Mouse (Mus musculus) embryonic facial prominence, embryonic 14.5 days (tissue): ENCODE measurements around the gene Myo7a. TPM values are rescaled to one million over a fixed set of nuclear protein-coding genes. Genes with fewer than 3 reads are reported as not detected.
A peak's percentile ranks its signal among the peaks of the same experiment; 100 is the strongest.

ENCODE experiments used
- ATAC-seq: fragments of 200-750 bp; cut with Nextera tagmentation; 2 replicates; pipeline ENCODE4 v1.8.0; 2017; ENCODE audit warnings: low read depth, moderate number of reproducible peaks, moderate TSS enrichment
- DNase-seq: peaks from one replicate; pipeline ENCODE4 v3.0.0-alpha.2; 2015; ENCODE audit warnings: low spot score
- H3K27ac ChIP-seq: fragments of 300-500 bp; sonication (generic); replicated peaks from 2 replicates; pipeline ENCODE4 v1.5.1; 2014; ENCODE audit warnings: low read depth, mild to moderate bottlenecking, low read length, moderate library complexity
- H3K27me3 ChIP-seq: fragments of 300-500 bp; sonication (generic); replicated peaks from 2 replicates; pipeline ENCODE4 v1.6.1; 2014; ENCODE audit warnings: low read length; ENCODE audit not compliant: control insufficient read depth, insufficient read depth
- H3K36me3 ChIP-seq: fragments of 300-500 bp; sonication (generic); 2 replicates; pipeline ENCODE4 v1.6.1; 2014; ENCODE audit warnings: low read length, mixed read lengths; ENCODE audit not compliant: control insufficient read depth, insufficient read depth
- H3K4me1 ChIP-seq: fragments of 300-500 bp; sonication (generic); 2 replicates; pipeline ENCODE4 v1.6.1; 2014; ENCODE audit warnings: antibody characterized with exemption, low read length; ENCODE audit not compliant: control insufficient read depth, insufficient read depth
- H3K4me2 ChIP-seq: fragments of 300-500 bp; sonication (generic); 2 replicates; pipeline ENCODE4 v1.6.1; 2014; ENCODE audit warnings: low read depth, mild to moderate bottlenecking, low read length, moderate library complexity, mixed read lengths
- H3K4me3 ChIP-seq: fragments of 300-500 bp; sonication (generic); 2 replicates; pipeline ENCODE4 v1.5.1; 2014; ENCODE audit warnings: low read depth, mild to moderate bottlenecking, low read length
- H3K9ac ChIP-seq: fragments of 300-500 bp; sonication (generic); 2 replicates; pipeline ENCODE4 v1.6.1; 2014; ENCODE audit warnings: low read depth, mild to moderate bottlenecking, low read length, moderate library complexity, mixed read lengths
- H3K9me3 ChIP-seq: fragments of 300-500 bp; sonication (generic); 2 replicates; pipeline ENCODE4 v1.6.1; 2016; ENCODE audit warnings: low read length; ENCODE audit not compliant: control insufficient read depth
- WGBS: fragments of 180-500 bp; shearing (Covaris S2); extraction: QIAGEN DNeasy Blood & Tissue Kit; methylation state at CpG from one replicate; pipeline ENCODE4 v1.1.7; 2014; 5-methylcytosine and 5-hydroxymethylcytosine counted together
- polyA plus RNA-seq: library from polyadenylated mRNA; unstranded; fragments of >200 nt; fragmentation: Nextera tagmentation; extraction: Ambion mirVana; gene quantifications from 2 replicates; pipeline ENCODE4 v1.2.1, GENCODE M21; 2014

The Myo7a gene
- polyA plus RNA-seq, 1 experiment from 2014 or later: 9.2 TPM

DNA sequence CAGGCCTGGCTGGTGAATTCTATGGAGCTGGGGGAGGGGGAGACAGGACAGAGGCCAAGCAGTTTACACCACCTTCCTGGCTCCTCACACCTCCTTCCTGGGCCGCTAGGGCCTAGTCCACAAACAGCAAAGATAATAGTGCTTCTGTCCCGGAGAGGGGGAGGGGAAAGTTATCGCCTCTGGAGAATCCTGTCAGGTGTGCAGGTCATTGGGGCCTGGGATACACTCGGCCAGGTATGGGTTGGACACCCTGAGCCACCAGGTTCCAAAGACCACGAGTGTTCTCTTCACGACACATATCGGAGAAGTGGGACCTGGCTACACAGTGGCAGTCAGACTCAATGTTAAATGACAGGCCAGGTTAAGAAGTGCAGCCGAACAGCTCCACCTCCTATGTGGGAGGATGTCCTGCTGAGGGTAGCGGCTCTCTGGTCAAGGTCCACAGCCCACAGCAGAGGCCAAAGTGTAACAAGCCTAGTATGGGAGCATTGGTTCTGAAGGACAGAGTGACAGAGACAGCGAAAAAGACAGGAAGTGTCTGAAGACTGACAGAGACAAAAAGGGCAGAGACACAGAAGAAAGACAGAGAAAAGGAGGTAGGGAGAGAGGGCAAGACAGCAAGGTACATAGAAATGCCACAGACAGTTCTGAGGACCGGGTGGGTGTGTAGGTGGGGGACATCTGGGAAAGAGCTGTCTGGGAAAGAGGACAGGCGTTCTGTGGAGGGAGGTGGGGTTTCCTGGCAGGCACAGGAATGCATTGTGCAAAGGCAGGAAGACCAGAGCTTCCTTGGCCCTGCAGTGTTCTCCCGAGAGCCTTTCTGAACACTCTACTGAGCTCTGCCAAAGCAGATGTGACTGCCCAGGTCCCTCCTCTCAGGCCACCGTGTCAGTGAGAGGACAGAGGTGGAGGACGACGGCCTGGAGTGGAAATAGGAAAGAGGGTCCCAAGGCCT is 14.6 kb downstream of the Myo7a start:
- Histone ChIP-seq H3K36me3 (no peaks in the 10 kb centered on the region), H3K9ac (no peak overlapping the region), H3K4me3 (no peak overlapping the region), H3K4me1 (no peaks in the 10 kb centered on the region), H3K4me2 (no peak overlapping the region), H3K27ac (no peak overlapping the region), H3K27me3 (no peaks in the 10 kb centered on the region), H3K9me3 (no peaks in the 10 kb centered on the region)
- ATAC-seq (no peak), DNase-seq (no peak)
- WGBS: 57% methylated on average over 16 of the region's 16 CpGs

DNA sequence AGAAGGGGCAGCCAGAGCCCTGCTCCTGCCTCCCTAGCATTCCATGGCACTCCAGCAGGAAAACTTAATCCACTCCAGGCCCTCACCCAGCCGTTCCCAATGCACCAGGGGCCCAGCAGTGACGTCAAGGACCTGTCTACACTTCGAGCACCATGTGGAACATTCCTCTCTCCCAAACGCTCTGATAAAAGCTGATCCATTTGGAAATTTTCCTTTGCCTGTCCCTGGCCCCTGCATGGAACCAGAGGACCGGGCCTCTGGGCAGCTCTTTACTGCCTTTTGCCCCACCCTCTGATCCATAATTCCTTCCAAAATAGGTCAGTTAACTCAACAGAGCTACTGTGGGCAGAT is 15.4 kb downstream of the Myo7a start:
- WGBS: 69% methylated on average over 5 of the region's 5 CpGs
- Histone ChIP-seq H3K9ac (no peak overlapping the region), H3K9me3 (no peaks in the 10 kb centered on the region), H3K4me3 (no peak overlapping the region), H3K4me1 (no peaks in the 10 kb centered on the region), H3K36me3 (no peaks in the 10 kb centered on the region), H3K4me2 (no peak overlapping the region), H3K27ac (no peak overlapping the region), H3K27me3 (no peaks in the 10 kb centered on the region)
- DNase-seq: no peak
- no peak for ATAC-seq

DNA sequence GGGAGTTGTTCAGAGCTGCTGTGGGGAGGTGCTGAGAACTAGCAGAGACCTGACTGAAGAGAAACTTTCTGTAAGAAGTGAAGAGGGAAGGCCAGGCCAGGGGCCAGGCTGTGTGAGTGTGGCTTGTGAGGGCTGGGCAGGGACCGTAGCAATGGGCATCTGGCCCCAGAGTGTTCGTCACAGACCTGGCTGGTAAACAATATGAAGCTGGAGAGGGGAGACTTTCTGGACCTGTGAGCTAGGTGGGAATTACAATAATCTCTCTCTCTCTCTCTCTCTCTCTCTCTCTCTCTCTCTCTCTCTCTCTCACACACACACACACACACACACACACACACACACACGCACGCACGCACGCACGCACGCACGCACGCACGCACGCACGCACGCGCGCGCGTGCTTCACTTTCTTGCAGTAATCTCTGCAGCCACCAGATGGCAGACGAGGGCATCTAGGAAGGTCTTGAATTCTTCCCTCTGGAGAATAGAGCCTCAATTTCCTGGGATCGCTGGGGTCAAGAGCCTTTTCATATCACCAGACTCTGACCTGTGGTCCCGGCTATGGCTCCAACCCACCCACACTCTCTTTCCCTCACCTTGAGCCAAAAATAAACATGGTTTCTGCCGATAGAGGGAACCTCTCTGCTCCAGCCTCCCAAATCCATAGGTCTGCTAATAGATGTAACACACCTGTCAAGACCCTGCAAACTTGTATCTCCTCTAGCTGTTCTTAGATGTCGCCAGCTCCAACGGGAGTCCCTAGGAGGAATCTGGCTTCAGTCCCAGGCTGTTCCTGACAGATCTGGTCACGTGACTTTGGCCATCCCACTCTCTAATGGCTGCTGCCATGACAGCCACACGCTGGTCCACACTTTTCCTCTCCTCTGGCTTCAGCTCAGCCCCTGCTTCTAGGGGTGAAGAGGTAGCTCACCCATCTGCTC is 16.1 kb downstream of the Myo7a start:
- Histone ChIP-seq H3K27ac (peak overlapping the region; percentile 25; the same call in 1 of the 2 replicates), H3K4me1 (no peaks in the 10 kb centered on the region), H3K4me2 (peak overlapping the region; percentile 52), H3K4me3 (peak overlapping the region; percentile 22; the same call in 1 of the 2 replicates), H3K9ac (peak overlapping the region; percentile 60), H3K27me3 (no peaks in the 10 kb centered on the region), H3K36me3 (no peaks in the 10 kb centered on the region), H3K9me3 (no peaks in the 10 kb centered on the region)
- ATAC-seq: peak; percentile 39; the same call in 1 of the 2 replicates
- DNase-seq: peak; percentile 79
- WGBS: 17% methylated on average over 18 of the region's 26 CpGs

DNA sequence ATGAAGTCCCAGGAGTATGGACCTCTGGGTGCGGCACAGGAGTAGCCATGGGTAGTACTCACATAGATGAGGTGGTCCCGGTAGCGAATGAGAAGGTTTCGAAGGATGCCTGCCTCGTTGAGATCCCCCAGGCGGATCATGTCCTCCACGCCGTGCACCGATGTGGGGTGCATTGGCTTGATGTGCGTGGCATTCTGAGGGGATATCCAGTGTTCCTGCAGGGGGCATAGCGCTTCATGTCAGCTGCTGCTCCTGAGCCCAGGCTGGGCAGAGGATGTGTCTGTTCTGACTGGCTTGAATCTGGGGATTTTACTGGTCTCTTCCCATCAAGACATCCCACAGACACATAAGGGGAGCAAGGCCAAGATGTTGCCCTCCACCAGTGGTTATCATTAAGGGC is 16.8 kb downstream of the Myo7a start:
- WGBS: 91% methylated on average over 11 of the region's 11 CpGs
- Histone ChIP-seq H3K9me3 (no peaks in the 10 kb centered on the region), H3K4me1 (no peaks in the 10 kb centered on the region), H3K4me2 (peak overlapping the region; percentile 52), H3K4me3 (no peak overlapping the region), H3K9ac (no peak overlapping the region; the same call in 1 of the 2 replicates), H3K27me3 (no peaks in the 10 kb centered on the region), H3K27ac (no peak overlapping the region), H3K36me3 (peaks cover 4% of the 10 kb centered on the region; the same call in 1 of the 2 replicates)
- no peak for DNase-seq
- ATAC-seq: no peak

DNA sequence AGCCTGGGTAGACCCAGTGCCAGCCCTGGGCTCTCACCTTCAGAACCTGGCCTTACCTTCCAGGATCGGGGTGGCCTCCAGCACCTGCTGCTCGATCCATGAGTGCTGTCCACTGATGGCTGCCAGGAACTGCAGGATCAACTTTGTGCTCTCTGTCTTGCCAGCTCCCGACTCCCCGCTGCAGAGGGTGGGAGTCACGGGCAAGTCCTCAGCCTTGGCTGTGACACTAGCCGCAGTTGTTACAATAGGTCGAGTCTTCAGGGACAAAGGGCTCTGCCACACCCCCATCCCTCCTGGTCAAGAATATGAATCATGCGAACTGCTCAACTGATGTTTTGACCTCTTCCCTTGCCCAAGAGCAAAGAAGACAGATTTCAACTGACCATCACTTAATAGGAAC is 21.8 kb downstream of the Myo7a start:
- no peaks in the 10 kb centered on the region for H3K4me1 ChIP-seq
- no peak overlapping the region for H3K4me3 ChIP-seq
- DNase-seq: no peak
- H3K27me3 ChIP-seq: no peaks in the 10 kb centered on the region
- H3K27ac ChIP-seq: no peak overlapping the region
- 96% methylated on average over 8 of the region's 8 CpGs for WGBS
- H3K36me3 ChIP-seq: peaks cover 12% of the 10 kb centered on the region; the same call in 1 of the 2 replicates
- no peaks in the 10 kb centered on the region for H3K9me3 ChIP-seq
- H3K9ac ChIP-seq: no peak overlapping the region
- no peak for ATAC-seq
- no peak overlapping the region for H3K4me2 ChIP-seq

DNA sequence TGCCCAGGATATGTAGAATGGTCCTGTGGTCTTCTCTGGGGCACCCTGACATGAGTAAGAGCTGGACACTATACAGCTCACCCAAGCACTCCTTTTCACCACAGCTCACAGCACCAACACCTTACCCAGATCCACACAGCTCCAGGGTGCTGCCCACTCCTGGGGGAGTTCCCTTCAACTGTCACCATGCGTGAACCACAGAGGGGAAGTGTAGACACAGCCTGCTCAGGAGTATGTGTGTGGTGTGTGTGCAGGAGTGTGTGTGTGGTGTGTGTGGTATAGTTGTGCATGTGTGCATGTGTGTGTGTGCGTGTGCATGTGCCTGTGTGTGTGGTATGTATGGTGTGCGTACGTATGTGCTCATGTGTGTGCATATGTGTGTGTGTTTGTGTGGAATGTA is 23.5 kb downstream of the Myo7a start:
- ATAC-seq (no peak), DNase-seq (no peak)
- no peak overlapping the region for H3K4me2 ChIP-seq
- no peak overlapping the region for H3K4me3 ChIP-seq
- H3K4me1 ChIP-seq: no peaks in the 10 kb centered on the region
- no peaks in the 10 kb centered on the region for H3K27me3 ChIP-seq
- WGBS: 97% methylated on average over 4 of the region's 4 CpGs
- no peak overlapping the region for H3K27ac ChIP-seq
- no peaks in the 10 kb centered on the region for H3K9me3 ChIP-seq
- H3K36me3 ChIP-seq: peaks cover 15% of the 10 kb centered on the region; the same call in 1 of the 2 replicates
- H3K9ac ChIP-seq: no peak overlapping the region

DNA sequence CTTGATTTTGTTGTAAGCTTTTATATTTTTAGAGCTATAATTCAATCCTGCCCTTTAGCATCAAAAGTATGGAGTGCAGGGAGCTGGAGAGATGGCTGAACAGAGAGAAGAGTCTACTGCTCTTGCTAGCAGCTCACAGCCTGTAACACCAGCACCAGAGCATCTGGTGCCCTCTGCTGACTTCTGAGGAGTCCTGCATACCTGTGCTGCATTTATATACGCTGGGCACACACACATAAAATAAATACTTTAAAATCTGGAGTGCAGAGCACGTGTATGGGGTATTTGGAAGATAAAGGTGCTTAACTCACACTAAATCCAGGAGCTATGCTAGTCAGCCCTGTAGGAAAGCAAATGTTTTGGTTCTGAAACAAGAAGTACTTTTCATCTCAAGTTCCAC is 33.0 kb downstream of the Myo7a start:
- WGBS: 48% methylated on average over 2 of the region's 2 CpGs
- H3K27ac ChIP-seq: no peak overlapping the region
- H3K4me1 ChIP-seq: peaks cover 6% of the 10 kb centered on the region
- DNase-seq (peak; percentile 43), ATAC-seq (no peak)
- H3K36me3 ChIP-seq: 0 out of 2 replicates have a peak, but pooled peaks cover 2% of the 10 kb centered on the region
- no peak overlapping the region for H3K4me3 ChIP-seq
- H3K9me3 ChIP-seq: no peaks in the 10 kb centered on the region
- no peak overlapping the region for H3K4me2 ChIP-seq
- no peaks in the 10 kb centered on the region for H3K27me3 ChIP-seq
- no peak overlapping the region for H3K9ac ChIP-seq

DNA sequence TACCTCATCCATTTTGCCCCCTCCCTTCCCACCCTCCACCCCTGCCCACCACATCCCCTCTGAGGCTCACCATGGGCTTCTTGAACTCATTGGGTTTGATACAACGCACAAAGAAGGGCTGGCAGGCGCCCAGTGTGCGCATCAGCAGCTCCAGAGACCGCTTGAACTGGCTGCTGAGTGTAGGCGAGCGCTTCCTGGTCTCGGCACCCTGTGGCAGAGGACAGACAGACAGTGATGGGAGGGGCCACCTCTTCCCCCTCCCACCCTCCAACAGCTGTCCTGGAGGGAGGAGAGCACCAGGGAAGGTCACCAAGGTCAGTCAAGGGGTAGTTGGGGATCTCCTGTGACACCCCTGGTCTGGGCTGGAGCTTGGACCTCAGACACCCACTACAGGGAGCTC is 34.0 kb downstream of the Myo7a start:
- ATAC-seq: no peak
- Histone ChIP-seq H3K9ac (no peak overlapping the region), H3K36me3 (no peaks in the 10 kb centered on the region), H3K4me2 (no peak overlapping the region), H3K9me3 (no peaks in the 10 kb centered on the region), H3K4me3 (no peak overlapping the region), H3K27me3 (no peaks in the 10 kb centered on the region), H3K27ac (no peak overlapping the region), H3K4me1 (peaks cover 6% of the 10 kb centered on the region)
- WGBS: 76% methylated on average over 7 of the region's 7 CpGs
- no peak for DNase-seq
